Mouse (Mus musculus) liver, embryonic 12.5 days (tissue): ENCODE measurements around the gene Zc3h6. TPM values are rescaled to one million over a fixed set of nuclear protein-coding genes. Genes with fewer than 3 reads are reported as not detected.

Experiments
- ATAC-seq: fragments of 200-750 bp; cut with Nextera tagmentation; 2 replicates; pipeline ENCODE4 v1.8.0; 2017; ENCODE audit warnings: moderate number of reproducible peaks, mild to moderate bottlenecking, moderate library complexity
- H3K27ac ChIP-seq: fragments of 300-500 bp; sonication (generic); 2 replicates; pipeline ENCODE4 v1.5.1; 2016; ENCODE audit warnings: mild to moderate bottlenecking
- H3K27me3 ChIP-seq: fragments of 300-500 bp; sonication (generic); replicated peaks from 2 replicates; pipeline ENCODE4 v1.6.1; 2016; ENCODE audit warnings: mild to moderate bottlenecking, moderate library complexity
- H3K36me3 ChIP-seq: fragments of 300-500 bp; sonication (generic); 2 replicates; pipeline ENCODE4 v1.6.1; 2016; ENCODE audit warnings: mild to moderate bottlenecking, moderate library complexity
- H3K4me1 ChIP-seq: fragments of 300-500 bp; sonication (generic); 2 replicates; pipeline ENCODE4 v1.6.1; 2016
- H3K4me2 ChIP-seq: fragments of 300-500 bp; sonication (generic); 2 replicates; pipeline ENCODE4 v1.6.1; 2016; ENCODE audit warnings: mild to moderate bottlenecking, moderate library complexity
- H3K4me3 ChIP-seq: fragments of 300-500 bp; sonication (generic); 2 replicates; pipeline ENCODE4 v1.5.1; 2016; ENCODE audit warnings: mild to moderate bottlenecking, moderate library complexity
- H3K9ac ChIP-seq: fragments of 300-500 bp; sonication (generic); 2 replicates; pipeline ENCODE4 v1.6.1; 2016; ENCODE audit warnings: mild to moderate bottlenecking, moderate library complexity
- H3K9me3 ChIP-seq: fragments of 300-500 bp; sonication (generic); replicated peaks from 2 replicates; pipeline ENCODE4 v1.6.1; 2016; ENCODE audit warnings: mild to moderate bottlenecking, moderate library complexity
- WGBS: fragments of 180-500 bp; shearing (Covaris S2); methylation state at CpG from one replicate; pipeline ENCODE4 v1.1.7; 2016; ENCODE audit not compliant: insufficient replicate concordance; 5-methylcytosine and 5-hydroxymethylcytosine counted together
- microRNA-seq: library from miRNA; unstranded; fragments of <30 nt; microRNA quantifications from one replicate; pipeline ENCODE4, GENCODE M21; 2017
- polyA plus RNA-seq: library from polyadenylated mRNA; unstranded; fragments of >200 nt; fragmentation: Nextera tagmentation; extraction: Ambion mirVana; gene quantifications from 2 replicates; pipeline ENCODE4 v1.2.1, GENCODE M21; 2016

Gene Zc3h6
- polyA plus RNA-seq, 1 experiment from 2014 or later = 0.81 TPM

- Histone ChIP-seq H3K9me3 (no peaks in the 10 kb centered on the region), H3K36me3 (no peaks in the 10 kb centered on the region), H3K27me3 (peaks cover 44% of the 10 kb centered on the region), H3K27ac (no peak within 1 kb of the TSS), H3K4me2 (peak within 1 kb of the TSS; percentile 90), H3K9ac (peak within 1 kb of the TSS; percentile 72), H3K4me1 (peaks cover 22% of the 10 kb centered on the region), H3K4me3 (peak within 1 kb of the TSS; percentile 71)
- 3% methylated on average over 62 of the region's 62 CpGs for WGBS
- peak; percentile 93 for ATAC-seq
Observed at GRCm38 (mm10) chr2:129065437-129066282, 98.5 kb downstream of the Zc3h6 start, which contains the start of gene Ttl. TSS of gene Ttl (plus strand) at chr2:129065942.

GRCm38 (mm10) chr2:129066326-129066725 is 99.1 kb downstream of the Zc3h6 start:
- H3K9ac ChIP-seq = peak overlapping the region; percentile 72
- no peak overlapping the region for H3K27ac ChIP-seq
- no peaks in the 10 kb centered on the region for H3K36me3 ChIP-seq
- H3K4me3 ChIP-seq = peak overlapping the region; percentile 71
- 2% methylated on average over 20 of the region's 20 CpGs for WGBS
- H3K4me2 ChIP-seq = peak overlapping the region; percentile 90
- peak; percentile 58 for ATAC-seq
- H3K4me1 ChIP-seq = peaks cover 22% of the 10 kb centered on the region
- H3K27me3 ChIP-seq = peaks cover 45% of the 10 kb centered on the region
- no peaks in the 10 kb centered on the region for H3K9me3 ChIP-seq

Small RNAs within 50 kb of the gene (microRNA-seq; reads per million reads assigned to microRNA genes)
- gene Gm22859 = not detected

Other genes starting within 250 kb of the Zc3h6 start
- 9.5 and 9.9 TPM in 2 replicates for gene Tmem87b, start 149.3 kb upstream of the Zc3h6 start, polyA plus RNA-seq
- 0.38 and 0.53 TPM in 2 replicates for gene Fbln7, start 104.4 kb upstream of the Zc3h6 start, polyA plus RNA-seq
- 6.0 and 6.1 TPM in 2 replicates for gene Zc3h8, start 23.3 kb upstream of the Zc3h6 start, polyA plus RNA-seq
- gene Gm10762, start 323 bp downstream of the Zc3h6 start, polyA plus RNA-seq = 5.8 and 6.8 TPM in 2 replicates
- 0.02 TPM in 1 of 2 replicates, not detected in the other for gene Vinac1, start 80.8 kb downstream of the Zc3h6 start, polyA plus RNA-seq
- 2.6 and 3.2 TPM in 2 replicates for gene Ttl, start 98.5 kb downstream of the Zc3h6 start, polyA plus RNA-seq
- gene Polr1b, start 133.6 kb downstream of the Zc3h6 start, polyA plus RNA-seq = 38.3 and 40.6 TPM in 2 replicates
- gene Chchd5, start 162.3 kb downstream of the Zc3h6 start, polyA plus RNA-seq = 12.3 and 13.6 TPM in 2 replicates
- 76.2 and 78.4 TPM in 2 replicates for gene Slc20a1, start 231.4 kb downstream of the Zc3h6 start, polyA plus RNA-seq